Mouse (Mus musculus): Measurements from ENCODE around the gene Rabgap1. TPM values are rescaled to one million over a fixed set of nuclear protein-coding genes. Genes with fewer than 3 reads are reported as not detected.

The Rabgap1 gene
- total RNA-seq (2023), result 15.0 and 20.4 TPM in 2 replicates

DNA sequence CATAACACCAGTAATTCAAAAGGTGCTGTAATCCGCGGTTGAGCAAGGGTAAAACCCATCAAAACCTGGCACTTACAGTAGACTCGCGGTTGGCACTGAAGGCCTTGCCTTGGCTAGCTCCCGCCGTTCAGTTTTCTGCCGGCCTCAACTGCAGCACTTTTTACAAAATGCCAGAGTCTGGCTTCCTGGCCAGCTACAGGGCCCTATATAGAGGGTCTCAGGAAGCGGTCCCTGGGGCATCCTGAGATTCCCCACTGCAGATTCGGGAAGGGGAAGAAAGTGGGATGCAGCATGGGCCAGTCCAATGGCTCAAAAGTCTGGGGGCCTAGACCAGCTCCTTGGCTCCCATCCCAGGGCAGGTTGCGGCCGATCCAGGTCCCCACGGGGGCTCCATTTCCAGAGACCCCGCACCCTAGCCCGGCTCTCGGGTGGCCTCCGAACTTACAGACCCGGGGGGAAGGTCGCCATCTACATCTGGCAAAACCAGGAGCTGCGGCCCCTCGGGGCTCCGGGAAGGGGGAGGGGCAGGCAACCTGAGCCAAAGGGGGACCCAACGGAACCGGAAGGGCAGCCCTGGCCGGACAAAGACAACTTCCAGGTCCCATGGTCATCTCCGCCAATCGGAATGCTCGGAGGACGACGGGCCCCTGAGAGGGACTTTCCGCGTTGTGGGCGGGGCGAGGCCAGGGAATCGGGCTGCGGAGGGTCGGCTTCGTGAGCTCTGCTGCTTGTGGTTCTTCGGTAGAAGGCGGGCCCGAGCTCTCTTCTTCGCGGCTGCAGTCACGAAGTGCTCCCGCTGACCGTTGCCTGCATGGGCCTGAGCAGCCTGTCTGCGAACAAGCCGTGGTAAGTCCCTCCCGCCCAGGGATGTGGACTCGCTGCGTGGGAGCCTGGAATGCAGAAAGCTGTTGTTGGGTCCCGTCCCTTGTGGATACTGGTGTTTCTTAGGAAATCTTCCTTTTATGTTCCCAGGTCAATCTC, at the start of gene Rabgap1, which contains the start of the genes Zbtb26 and Zbtb6:
TSS of gene Rabgap1 (plus strand) at position 669 of the 981 bp plus-strand sequence.
TSS of gene Zbtb26 (minus strand) at position 525 of the 981 bp plus-strand sequence.
TSS of gene Zbtb6 (minus strand) at position 561 of the 981 bp plus-strand sequence.

DNA sequence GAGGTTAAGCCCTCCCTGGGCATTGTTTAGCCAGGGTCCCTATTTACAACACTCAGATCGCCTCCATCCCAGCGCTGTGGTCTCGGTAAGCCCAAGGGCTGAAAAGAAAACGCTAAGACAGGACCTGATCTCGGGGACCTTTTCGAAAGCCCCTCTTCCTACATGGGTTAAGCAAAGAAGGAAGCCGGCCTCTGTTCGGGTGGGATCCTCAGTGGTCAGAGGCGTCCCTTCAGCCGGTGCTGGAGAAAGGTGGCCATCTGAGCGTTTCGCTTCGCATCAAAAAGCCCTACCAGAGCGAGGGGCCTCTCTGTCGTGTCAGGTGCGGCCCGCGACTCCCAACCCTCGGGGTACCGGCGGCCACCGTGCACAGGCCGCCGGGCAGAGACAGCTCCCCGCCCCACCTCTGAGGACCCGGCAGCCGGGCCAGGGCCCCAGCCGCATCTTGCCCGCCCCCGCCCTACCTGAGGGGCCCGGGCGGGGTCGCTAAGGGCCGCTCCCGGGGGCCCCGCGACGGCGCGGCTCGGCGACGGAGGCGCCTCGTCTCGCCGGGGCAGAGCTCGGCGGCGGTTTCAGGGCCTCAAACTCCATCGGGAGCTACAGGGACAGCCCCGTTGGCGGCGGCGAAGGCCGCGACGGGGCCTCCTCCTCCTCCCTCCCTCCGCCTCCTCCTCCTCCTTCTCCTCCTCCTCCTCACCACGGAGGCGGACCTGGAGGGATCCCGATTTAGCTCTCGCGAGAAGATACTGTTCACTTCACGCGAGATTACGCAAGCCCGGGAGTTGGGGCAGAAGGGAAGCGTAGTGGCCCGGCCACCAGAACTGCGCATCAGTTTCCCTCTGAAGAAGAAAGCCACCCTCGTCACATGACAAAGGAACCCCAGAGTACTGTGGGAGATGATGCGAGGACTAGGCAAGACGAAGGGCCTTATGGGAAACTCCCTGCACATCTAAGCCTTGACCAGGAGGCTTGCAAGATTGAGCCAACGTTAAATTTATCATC, 20.5 kb upstream of the Rabgap1 start, which contains the start of gene Rc3h2:
TSS of gene Rc3h2 (minus strand) at position 598 of the 999 bp plus-strand sequence.

DNA sequence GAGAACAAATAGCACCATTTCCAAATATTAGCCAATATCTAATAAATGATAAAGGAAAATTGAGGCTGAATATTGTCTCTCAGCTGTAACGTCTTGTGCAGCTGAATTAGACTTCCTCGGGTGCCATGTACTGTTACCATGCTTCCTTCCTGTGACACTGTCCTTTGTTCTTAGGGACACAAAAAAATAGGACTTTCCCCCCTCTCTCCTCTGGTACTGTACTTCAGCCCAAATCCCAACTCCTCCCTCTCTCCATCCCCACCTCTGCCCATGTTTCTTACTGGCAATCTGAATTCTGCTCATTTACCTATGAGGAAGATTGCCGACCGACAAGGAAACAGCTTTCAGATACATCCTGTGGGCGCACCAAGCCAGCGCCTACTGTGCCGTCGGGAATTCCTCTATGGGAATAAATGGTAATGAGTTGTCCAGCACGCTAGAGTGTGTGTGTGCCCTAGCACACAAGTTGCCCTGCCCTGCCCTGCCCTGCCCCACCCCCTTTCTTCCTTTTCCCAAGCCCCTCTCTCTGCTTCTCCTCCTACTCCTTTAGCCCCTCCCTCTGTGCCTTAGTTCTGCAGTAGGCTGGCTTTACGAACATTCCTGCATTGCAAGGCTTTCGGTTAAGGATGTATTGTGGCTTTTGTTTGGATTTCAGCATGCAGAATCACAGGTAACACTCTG, 73.1 kb downstream of the Rabgap1 start, which contains the start of gene Gpr21:
TSS of gene Gpr21 (plus strand) at position 303 of the 681 bp plus-strand sequence.

Other genes with a start within 250 kb of the Rabgap1 start
- not detected in 2 replicates for gene Olfr366, start 231.7 kb upstream of the Rabgap1 start, total RNA-seq (2023)
- not detected in 2 replicates for gene Olfr368, start 116.8 kb upstream of the Rabgap1 start, total RNA-seq (2023)
- gene Pdcl, start 83.9 kb upstream of the Rabgap1 start, total RNA-seq (2023), result 34.7 and 39.5 TPM in 2 replicates
- gene Rc3h2, start 20.4 kb upstream of the Rabgap1 start, total RNA-seq (2023), result 34.9 and 48.8 TPM in 2 replicates
- 2.6 and 3.0 TPM in 2 replicates for gene Zbtb26, start 144 bp upstream of the Rabgap1 start, total RNA-seq (2023)
- gene Zbtb6, start 108 bp upstream of the Rabgap1 start, total RNA-seq (2023), result 8.4 and 9.1 TPM in 2 replicates
- 0.93 and 1.8 TPM in 2 replicates for gene Gpr21, start 73.1 kb downstream of the Rabgap1 start, total RNA-seq (2023)